Mouse (Mus musculus) limb, embryonic 12.5 days (tissue): ENCODE results near the gene Tacr1. TPM values are rescaled to one million over a fixed set of nuclear protein-coding genes. Genes with fewer than 3 reads are reported as not detected.

Source experiments
- ATAC-seq: fragments of 200-750 bp; cut with Nextera tagmentation; 2 replicates; pipeline ENCODE4 v1.8.0; 2017; ENCODE audit warnings: low read depth, moderate TSS enrichment; ENCODE audit not compliant: insufficient number of reproducible peaks, insufficient read depth, low FRiP score, low TSS enrichment
- H3K27ac ChIP-seq: fragments of 300-500 bp; sonication (generic); 2 replicates; pipeline ENCODE4 v1.5.1; 2016; ENCODE audit warnings: mild to moderate bottlenecking, moderate library complexity
- H3K27me3 ChIP-seq: fragments of 300-500 bp; sonication (generic); 2 replicates; pipeline ENCODE4 v1.6.1; 2016; ENCODE audit warnings: mild to moderate bottlenecking, moderate library complexity
- H3K36me3 ChIP-seq: fragments of 300-500 bp; sonication (generic); 2 replicates; pipeline ENCODE4 v1.6.1; 2016; ENCODE audit warnings: mild to moderate bottlenecking, moderate library complexity
- H3K4me1 ChIP-seq: fragments of 300-500 bp; sonication (generic); replicated peaks from 2 replicates; pipeline ENCODE4 v1.6.1; 2016
- H3K4me2 ChIP-seq: fragments of 300-500 bp; sonication (generic); 2 replicates; pipeline ENCODE4 v1.6.1; 2016; ENCODE audit warnings: mild to moderate bottlenecking, moderate library complexity
- H3K4me3 ChIP-seq: fragments of 300-500 bp; sonication (generic); replicated peaks from 2 replicates; pipeline ENCODE4 v1.5.1; 2016; ENCODE audit warnings: mild to moderate bottlenecking
- H3K9ac ChIP-seq: fragments of 300-500 bp; sonication (generic); replicated peaks from 2 replicates; pipeline ENCODE4 v1.6.1; 2016; ENCODE audit warnings: mild to moderate bottlenecking, moderate library complexity
- H3K9me3 ChIP-seq: fragments of 300-500 bp; sonication (generic); 2 replicates; pipeline ENCODE4 v1.6.1; 2016; ENCODE audit warnings: mild to moderate bottlenecking, moderate library complexity
- WGBS: fragments of 180-500 bp; shearing (Covaris S2); methylation state at CpG from one replicate; pipeline ENCODE4 v1.1.7; 2016; 5-methylcytosine and 5-hydroxymethylcytosine counted together
- polyA plus RNA-seq: library from polyadenylated mRNA; unstranded; fragments of >200 nt; fragmentation: Nextera tagmentation; extraction: Ambion mirVana; gene quantifications from 2 replicates; pipeline ENCODE4 v1.2.1, GENCODE M21; 2016

Gene Tacr1
- polyA plus RNA-seq, 1 experiment from 2014 or later = 0.18 TPM

- Histone ChIP-seq H3K4me3 (no peak overlapping the region), H3K4me1 (peaks cover 11% of the 10 kb centered on the region; the same call in 1 of the 2 replicates), H3K36me3 (no peaks in the 10 kb centered on the region), H3K9me3 (no peaks in the 10 kb centered on the region), H3K4me2 (no peak overlapping the region), H3K9ac (no peak overlapping the region), H3K27ac (no peak overlapping the region), H3K27me3 (no peaks in the 10 kb centered on the region)
- no peak for ATAC-seq
- WGBS = 82% methylated on average over 2 of the region's 2 CpGs
Measured at GRCm38 (mm10) chr6:82528631-82529030, 126.5 kb downstream of the Tacr1 start.

- Histone ChIP-seq H3K9me3 (no peaks in the 10 kb centered on the region), H3K4me1 (no peaks in the 10 kb centered on the region), H3K4me3 (no peak overlapping the region), H3K4me2 (no peak overlapping the region), H3K27ac (no peak overlapping the region), H3K27me3 (no peaks in the 10 kb centered on the region), H3K9ac (no peak overlapping the region), H3K36me3 (no peaks in the 10 kb centered on the region)
- ATAC-seq = no peak
- 48% methylated on average over 8 of the region's 8 CpGs for WGBS
Measured at GRCm38 (mm10) chr6:82536641-82537040, 134.5 kb downstream of the Tacr1 start.

GRCm38 (mm10) chr6:82549270-82549669 lies 147.1 kb downstream of the Tacr1 start:
- H3K27ac ChIP-seq = no peak overlapping the region
- H3K9me3 ChIP-seq = peaks cover 10% of the 10 kb centered on the region; the same call in 1 of the 2 replicates
- no peaks in the 10 kb centered on the region for H3K4me1 ChIP-seq
- no peaks in the 10 kb centered on the region for H3K36me3 ChIP-seq
- ATAC-seq = no peak
- no peaks in the 10 kb centered on the region for H3K27me3 ChIP-seq
- no peak overlapping the region for H3K9ac ChIP-seq
- WGBS = 56% methylated on average over 3 of the region's 3 CpGs
- no peak overlapping the region for H3K4me2 ChIP-seq
- H3K4me3 ChIP-seq = no peak overlapping the region

GRCm38 (mm10) chr6:82575445-82575844 lies 173.3 kb downstream of the Tacr1 start:
- WGBS = 85% methylated on average over 5 of the region's 5 CpGs
- Histone ChIP-seq H3K9me3 (no peaks in the 10 kb centered on the region), H3K4me2 (no peak overlapping the region), H3K27ac (no peak overlapping the region), H3K9ac (no peak overlapping the region), H3K4me3 (no peak overlapping the region), H3K4me1 (no peaks in the 10 kb centered on the region), H3K27me3 (no peaks in the 10 kb centered on the region), H3K36me3 (no peaks in the 10 kb centered on the region)
- ATAC-seq = no peak

- no peak overlapping the region for H3K4me2 ChIP-seq
- no peaks in the 10 kb centered on the region for H3K36me3 ChIP-seq
- no peak overlapping the region for H3K4me3 ChIP-seq
- peaks cover 7% of the 10 kb centered on the region; the same call in 1 of the 2 replicates for H3K9me3 ChIP-seq
- H3K4me1 ChIP-seq = no peaks in the 10 kb centered on the region
- ATAC-seq = no peak
- H3K27me3 ChIP-seq = no peaks in the 10 kb centered on the region
- 52% methylated on average over 6 of the region's 6 CpGs for WGBS
- no peak overlapping the region for H3K9ac ChIP-seq
- H3K27ac ChIP-seq = no peak overlapping the region
Measured at GRCm38 (mm10) chr6:82585396-82585795, 183.3 kb downstream of the Tacr1 start.

- Histone ChIP-seq H3K4me1 (no peaks in the 10 kb centered on the region), H3K9me3 (no peaks in the 10 kb centered on the region), H3K4me2 (no peak overlapping the region), H3K27me3 (0 out of 2 replicates have a peak, but pooled peaks cover 2% of the 10 kb centered on the region), H3K4me3 (no peak overlapping the region), H3K27ac (no peak overlapping the region), H3K36me3 (no peaks in the 10 kb centered on the region), H3K9ac (no peak overlapping the region)
- ATAC-seq = no peak
- 90% methylated on average over 7 of the region's 7 CpGs for WGBS
Measured at GRCm38 (mm10) chr6:82589387-82589786, 187.3 kb downstream of the Tacr1 start.

- Histone ChIP-seq H3K4me1 (peaks cover 7% of the 10 kb centered on the region), H3K4me3 (no peak overlapping the region), H3K27ac (no peak overlapping the region), H3K36me3 (no peaks in the 10 kb centered on the region), H3K4me2 (no peak overlapping the region), H3K9me3 (0 out of 2 replicates have a peak, but pooled peaks cover 5% of the 10 kb centered on the region), H3K27me3 (0 out of 2 replicates have a peak, but pooled peaks cover 2% of the 10 kb centered on the region), H3K9ac (no peak overlapping the region)
- no peak for ATAC-seq
- 40% methylated on average over 8 of the region's 8 CpGs for WGBS
Measured at GRCm38 (mm10) chr6:82595461-82596090, 193.4 kb downstream of the Tacr1 start.

- WGBS = 80% methylated on average over 9 of the region's 9 CpGs
- no peak overlapping the region for H3K9ac ChIP-seq
- H3K4me3 ChIP-seq = no peak overlapping the region
- H3K27me3 ChIP-seq = no peaks in the 10 kb centered on the region
- H3K4me1 ChIP-seq = peaks cover 3% of the 10 kb centered on the region; the same call in 1 of the 2 replicates
- ATAC-seq = no peak
- H3K36me3 ChIP-seq = no peaks in the 10 kb centered on the region
- no peaks in the 10 kb centered on the region for H3K9me3 ChIP-seq
- no peak overlapping the region for H3K4me2 ChIP-seq
- no peak overlapping the region for H3K27ac ChIP-seq
Measured at GRCm38 (mm10) chr6:82603228-82603627, 201.1 kb downstream of the Tacr1 start.

- H3K27me3 ChIP-seq = no peaks in the 10 kb centered on the region
- ATAC-seq = no peak
- H3K4me2 ChIP-seq = no peak overlapping the region
- H3K9ac ChIP-seq = no peak overlapping the region
- 34% methylated on average over 2 of the region's 2 CpGs for WGBS
- no peaks in the 10 kb centered on the region for H3K9me3 ChIP-seq
- no peak overlapping the region for H3K27ac ChIP-seq
- no peak overlapping the region for H3K4me3 ChIP-seq
- H3K4me1 ChIP-seq = peaks cover 3% of the 10 kb centered on the region; the same call in 1 of the 2 replicates
- no peaks in the 10 kb centered on the region for H3K36me3 ChIP-seq
Measured at GRCm38 (mm10) chr6:82603665-82604064, 201.5 kb downstream of the Tacr1 start.

GRCm38 (mm10) chr6:82604791-82605190 lies 202.7 kb downstream of the Tacr1 start:
- Histone ChIP-seq H3K9me3 (no peaks in the 10 kb centered on the region), H3K9ac (no peak overlapping the region), H3K36me3 (no peaks in the 10 kb centered on the region), H3K4me1 (peaks cover 3% of the 10 kb centered on the region; the same call in 1 of the 2 replicates), H3K27me3 (no peaks in the 10 kb centered on the region), H3K4me3 (no peak overlapping the region), H3K27ac (no peak overlapping the region), H3K4me2 (no peak overlapping the region)
- ATAC-seq = no peak
- 66% methylated on average over 8 of the region's 8 CpGs for WGBS

- no peak overlapping the region for H3K4me2 ChIP-seq
- no peak overlapping the region for H3K27ac ChIP-seq
- no peak overlapping the region for H3K4me3 ChIP-seq
- no peaks in the 10 kb centered on the region for H3K36me3 ChIP-seq
- H3K9ac ChIP-seq = no peak overlapping the region
- H3K27me3 ChIP-seq = no peaks in the 10 kb centered on the region
- 88% methylated on average over 4 of the region's 4 CpGs for WGBS
- H3K4me1 ChIP-seq = peaks cover 3% of the 10 kb centered on the region; the same call in 1 of the 2 replicates
- H3K9me3 ChIP-seq = no peaks in the 10 kb centered on the region
- no peak for ATAC-seq
Measured at GRCm38 (mm10) chr6:82608756-82609155, 206.6 kb downstream of the Tacr1 start.
